Mouse (Mus musculus): ENCODE measurements around the gene Gnb1l. TPM values are rescaled to one million over a fixed set of nuclear protein-coding genes. Genes with fewer than 3 reads are reported as not detected.

Gnb1l gene
- total RNA-seq, 2 experiments from 2014 or later = 10.1 to 17.1 TPM

- ATAC-seq (replicated peaks; ENCODE audit: low FRiP score, low TSS enrichment, poor library complexity, severe bottlenecking) = no peak
Measured at GRCm38 (mm10) chr16:18528656-18529055, 30.1 kb downstream of the Gnb1l start.

GRCm38 (mm10) chr16:18533061-18533460, 34.5 kb downstream of the Gnb1l start:
- ATAC-seq (replicated peaks; ENCODE audit: low FRiP score, low TSS enrichment, poor library complexity, severe bottlenecking) = peak; percentile 100

- no peak for ATAC-seq (replicated peaks; ENCODE audit: low FRiP score, low TSS enrichment, poor library complexity, severe bottlenecking)
Measured at GRCm38 (mm10) chr16:18537407-18537990, 39.0 kb downstream of the Gnb1l start.

GRCm38 (mm10) chr16:18539281-18539680, 40.8 kb downstream of the Gnb1l start:
- no peak for ATAC-seq (replicated peaks; ENCODE audit: low FRiP score, low TSS enrichment, poor library complexity, severe bottlenecking)

- no peak for ATAC-seq (replicated peaks; ENCODE audit: low FRiP score, low TSS enrichment, poor library complexity, severe bottlenecking)
Measured at GRCm38 (mm10) chr16:18543151-18543829, 44.8 kb downstream of the Gnb1l start.

GRCm38 (mm10) chr16:18547891-18548290, 49.4 kb downstream of the Gnb1l start:
- no peak for ATAC-seq (replicated peaks; ENCODE audit: low FRiP score, low TSS enrichment, poor library complexity, severe bottlenecking)

GRCm38 (mm10) chr16:18551604-18552003, 53.1 kb downstream of the Gnb1l start:
- no peak for ATAC-seq (replicated peaks; ENCODE audit: low FRiP score, low TSS enrichment, poor library complexity, severe bottlenecking)

GRCm38 (mm10) chr16:18552106-18552710, 53.7 kb downstream of the Gnb1l start:
- no peak for ATAC-seq (replicated peaks; ENCODE audit: low FRiP score, low TSS enrichment, poor library complexity, severe bottlenecking)

- no peak for ATAC-seq (replicated peaks; ENCODE audit: low FRiP score, low TSS enrichment, poor library complexity, severe bottlenecking)
Measured at GRCm38 (mm10) chr16:18554721-18555120, 56.2 kb downstream of the Gnb1l start.

- no peak for ATAC-seq (replicated peaks; ENCODE audit: low FRiP score, low TSS enrichment, poor library complexity, severe bottlenecking)
Measured at GRCm38 (mm10) chr16:18555235-18555935, 56.9 kb downstream of the Gnb1l start.

- no peak for ATAC-seq (replicated peaks; ENCODE audit: low FRiP score, low TSS enrichment, poor library complexity, severe bottlenecking)
Measured at GRCm38 (mm10) chr16:18556461-18556860, 57.9 kb downstream of the Gnb1l start.

- 0 out of 2 replicates have a peak, but pooled peaks have one; percentile 21 for ATAC-seq (replicated peaks; ENCODE audit: low FRiP score, low TSS enrichment, poor library complexity, severe bottlenecking)
Measured at GRCm38 (mm10) chr16:18564472-18564871, 66.0 kb downstream of the Gnb1l start.

- no peak for ATAC-seq (replicated peaks; ENCODE audit: low FRiP score, low TSS enrichment, poor library complexity, severe bottlenecking)
Measured at GRCm38 (mm10) chr16:18568599-18568998, 70.1 kb downstream of the Gnb1l start.

GRCm38 (mm10) chr16:18574196-18574595, 75.7 kb downstream of the Gnb1l start:
- no peak for ATAC-seq (replicated peaks; ENCODE audit: low FRiP score, low TSS enrichment, poor library complexity, severe bottlenecking)

GRCm38 (mm10) chr16:18577071-18577470, 78.6 kb downstream of the Gnb1l start:
- ATAC-seq (replicated peaks; ENCODE audit: low FRiP score, low TSS enrichment, poor library complexity, severe bottlenecking) = no peak

- ATAC-seq (replicated peaks; ENCODE audit: low FRiP score, low TSS enrichment, poor library complexity, severe bottlenecking) = no peak
Measured at GRCm38 (mm10) chr16:18577599-18578160, 79.2 kb downstream of the Gnb1l start.

- ATAC-seq (replicated peaks; ENCODE audit: low FRiP score, low TSS enrichment, poor library complexity, severe bottlenecking) = no peak
Measured at GRCm38 (mm10) chr16:18580389-18580788, 81.9 kb downstream of the Gnb1l start.

- ATAC-seq (replicated peaks; ENCODE audit: low FRiP score, low TSS enrichment, poor library complexity, severe bottlenecking) = no peak
Measured at GRCm38 (mm10) chr16:18581050-18581622, 82.6 kb downstream of the Gnb1l start.

GRCm38 (mm10) chr16:18581623-18582205, 83.2 kb downstream of the Gnb1l start:
- ATAC-seq (replicated peaks; ENCODE audit: low FRiP score, low TSS enrichment, poor library complexity, severe bottlenecking) = no peak
